In the genomic region with DNA sequence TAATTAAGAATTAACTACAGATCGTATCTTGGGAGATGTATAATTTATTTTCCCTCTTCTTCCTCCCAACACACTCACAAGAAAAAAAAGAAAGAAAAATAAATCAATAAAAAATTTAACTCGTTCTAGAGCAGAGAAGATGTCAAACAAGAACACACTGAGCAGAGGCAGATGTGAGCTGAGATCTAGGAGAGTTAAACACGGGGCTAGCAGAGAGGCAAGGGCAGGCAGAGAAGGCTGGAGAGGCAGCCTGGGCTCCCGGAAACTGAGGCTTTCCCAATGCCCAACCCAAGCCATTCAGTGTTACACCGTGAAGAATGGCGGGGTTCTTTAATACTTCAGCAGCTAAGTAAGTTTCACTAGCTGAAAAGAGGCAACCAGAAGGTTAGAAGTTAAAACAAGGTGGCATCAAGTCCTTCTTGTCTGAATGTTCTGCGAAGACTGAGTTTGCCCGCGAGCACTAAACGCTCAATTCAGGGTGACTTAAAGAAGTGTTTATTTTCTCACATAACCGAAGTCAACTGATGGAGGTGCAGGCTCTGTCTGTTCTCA, we compare ENCODE assay signal across 22 mouse cellular contexts.
A peak's percentile ranks its signal among the peaks of the same experiment; 100 is the strongest.
DNase-seq lines count a peak whose midpoint lies in the region; ATAC-seq and TF ChIP-seq lines count a peak whose summit lies in the region.
"Had no signal": no experiment of that assay in that cellular context is flagged by ENCODE, and none has a peak within 500 bp of the region (broad histone marks: within the 10 kb centered on the region; RNA-seq: fewer than 3 reads in every experiment).

No protein-coding gene starts in this region.

- H3K27ac ChIP-seq in intestine, embryonic 14.5 days (ENCODE audit: low read depth), result no peak overlapping the region
- H3K27ac ChIP-seq in intestine, postnatal 0 days (ENCODE audit: low read depth, low read length), result no peak overlapping the region
- H3K27ac ChIP-seq in neural tube, embryonic 11.5 days (ENCODE audit: low read depth, low read length), result peak overlapping the region; percentile 34; the same call in 1 of the 2 replicates
- peak overlapping the region; percentile 57; the same call in 1 of the 2 replicates for H3K27ac ChIP-seq in intestine, embryonic 16.5 days (ENCODE audit: low read length)
- peak overlapping the region; percentile 55 for H3K27ac ChIP-seq in neural tube, embryonic 13.5 days (replicated peaks)
- H3K27ac ChIP-seq: gastrocnemius, adult 2 months; heart, adult 2 months; hindbrain, embryonic 14.5 days; left cerebral cortex, adult 2 months; macrophage had no signal

- H3K4me2 ChIP-seq in intestine, embryonic 14.5 days (ENCODE audit: low read length), result no peak overlapping the region
- H3K4me2 ChIP-seq in intestine, postnatal 0 days (replicated peaks; ENCODE audit: low read depth), result no peak overlapping the region
- no peak overlapping the region for H3K4me2 ChIP-seq in neural tube, embryonic 11.5 days (ENCODE audit: low read depth)
- H3K4me2 ChIP-seq in intestine, embryonic 16.5 days (ENCODE audit: low read depth, low read length), result no peak overlapping the region
- no peak overlapping the region for H3K4me2 ChIP-seq in neural tube, embryonic 13.5 days
- H3K4me2 ChIP-seq: hindbrain, embryonic 14.5 days; liver, embryonic 11.5 days had no signal

- no peak overlapping the region for H3K9ac ChIP-seq in intestine, embryonic 14.5 days (ENCODE audit: low read length)
- H3K9ac ChIP-seq in intestine, postnatal 0 days (ENCODE audit: low read depth, low read length), result no peak overlapping the region
- H3K9ac ChIP-seq in neural tube, embryonic 11.5 days (ENCODE audit: low read length), result no peak overlapping the region
- H3K9ac ChIP-seq in intestine, embryonic 16.5 days (ENCODE audit: low read depth, low read length), result no peak overlapping the region
- no peak overlapping the region for H3K9ac ChIP-seq in neural tube, embryonic 13.5 days
- H3K9ac ChIP-seq: hindbrain, embryonic 14.5 days; liver, postnatal 0 days had no signal

- no peak for TF ChIP-seq CTCF in intestine, postnatal 0 days (IDR thresholded peaks at IDR 0.05; ENCODE audit: low read depth)

- 25% methylated on average over 11 of the region's 11 CpGs for WGBS in intestine, embryonic 14.5 days
- 35% methylated on average over 11 of the region's 11 CpGs for WGBS in intestine, postnatal 0 days
- WGBS in neural tube, embryonic 11.5 days, result 49% methylated on average over 11 of the region's 11 CpGs
- WGBS in intestine, embryonic 16.5 days, result 35% methylated on average over 11 of the region's 11 CpGs
- WGBS in neural tube, embryonic 13.5 days, result 47% methylated on average over 11 of the region's 11 CpGs

- no peaks in the 10 kb centered on the region for H3K9me3 ChIP-seq in intestine, embryonic 14.5 days (ENCODE audit: control insufficient read depth, low read length)
- H3K9me3 ChIP-seq in intestine, postnatal 0 days (ENCODE audit: control insufficient read depth), result no peaks in the 10 kb centered on the region
- no peaks in the 10 kb centered on the region for H3K9me3 ChIP-seq in neural tube, embryonic 11.5 days (ENCODE audit: control insufficient read depth, low read length)
- no peaks in the 10 kb centered on the region for H3K9me3 ChIP-seq in intestine, embryonic 16.5 days (ENCODE audit: control insufficient read depth, low read length)
- no peaks in the 10 kb centered on the region for H3K9me3 ChIP-seq in neural tube, embryonic 13.5 days

- H3K4me3 ChIP-seq in intestine, embryonic 14.5 days (ENCODE audit: low read depth, low read length), result no peak overlapping the region
- H3K4me3 ChIP-seq in intestine, postnatal 0 days (ENCODE audit: low read depth, low read length), result no peak overlapping the region
- H3K4me3 ChIP-seq in neural tube, embryonic 11.5 days (ENCODE audit: low read depth, low read length), result no peak overlapping the region
- H3K4me3 ChIP-seq in intestine, embryonic 16.5 days (ENCODE audit: low read length), result no peak overlapping the region
- H3K4me3 ChIP-seq in neural tube, embryonic 13.5 days, result no peak overlapping the region
- H3K4me3 ChIP-seq: gastrocnemius, adult 2 months; heart, adult 2 months; left cerebral cortex, adult 2 months had no signal

- peak; percentile 44; the same call in 1 of the 2 replicates for ATAC-seq in intestine, embryonic 14.5 days (replicated peaks; ENCODE audit: low FRiP score, low TSS enrichment, low read depth)
- ATAC-seq in intestine, postnatal 0 days, result no peak
- ATAC-seq in neural tube, embryonic 11.5 days (ENCODE audit: insufficient read depth, low FRiP score, low TSS enrichment), result no peak
- ATAC-seq in intestine, embryonic 16.5 days, result peak; percentile 49; the same call in 1 of the 2 replicates
- no peak for ATAC-seq in neural tube, embryonic 13.5 days (ENCODE audit: low read depth)
- ATAC-seq in CD4-positive, CD25-positive, alpha-beta regulatory T cell, adult 4 months, result no peak
- ATAC-seq: activated CD4-positive, CD25-positive, alpha-beta regulatory T cell, adult 4 months; forebrain, embryonic 14.5 days; liver, postnatal 0 days; lung, postnatal 0 days had no signal

- peaks cover 7% of the 10 kb centered on the region for H3K4me1 ChIP-seq in intestine, embryonic 14.5 days (replicated peaks; ENCODE audit: control insufficient read depth, insufficient read depth, low read length)
- peaks cover 12% of the 10 kb centered on the region; the same call in 1 of the 2 replicates for H3K4me1 ChIP-seq in intestine, postnatal 0 days (replicated peaks; ENCODE audit: control insufficient read depth, insufficient read depth, low read length)
- peaks cover 18% of the 10 kb centered on the region for H3K4me1 ChIP-seq in neural tube, embryonic 11.5 days (ENCODE audit: control insufficient read depth, insufficient read depth, low read length)
- peaks cover 9% of the 10 kb centered on the region; the same call in 1 of the 2 replicates for H3K4me1 ChIP-seq in intestine, embryonic 16.5 days (ENCODE audit: control insufficient read depth, insufficient read depth, low read length)
- peaks cover 61% of the 10 kb centered on the region for H3K4me1 ChIP-seq in neural tube, embryonic 13.5 days (replicated peaks)

- no peaks in the 10 kb centered on the region for H3K36me3 ChIP-seq in intestine, embryonic 14.5 days (ENCODE audit: control insufficient read depth, insufficient read depth, low read length)
- H3K36me3 ChIP-seq in intestine, postnatal 0 days (ENCODE audit: control insufficient read depth, insufficient read depth), result no peaks in the 10 kb centered on the region
- no peaks in the 10 kb centered on the region for H3K36me3 ChIP-seq in neural tube, embryonic 11.5 days (ENCODE audit: control insufficient read depth, insufficient read depth, low read length)
- H3K36me3 ChIP-seq in intestine, embryonic 16.5 days (ENCODE audit: control insufficient read depth, insufficient read depth, low read length), result no peaks in the 10 kb centered on the region
- no peaks in the 10 kb centered on the region for H3K36me3 ChIP-seq in neural tube, embryonic 13.5 days

- DNase-seq in intestine, embryonic 14.5 days (ENCODE audit: low spot score), result peak; percentile 53
- no peak for DNase-seq in neural tube, embryonic 11.5 days (ENCODE audit: low spot score)
- DNase-seq in neural tube, embryonic 10.5 days (ENCODE audit: extremely low spot score, low spot score), result no peak
- DNase-seq: adrenal gland, adult 8-10 months; cerebellum, adult 8-10 months; gastrocnemius, adult 2 months; heart, adult 2 months; kidney, adult 11 months; layer of hippocampus, adult 9-11 months; liver, postnatal 0 days; right cerebral cortex, postnatal 25 days had no signal

- H3K27me3 ChIP-seq in intestine, embryonic 14.5 days (replicated peaks; ENCODE audit: control insufficient read depth, insufficient read depth, low read length), result 0 out of 2 replicates have a peak, but pooled peaks cover 4% of the 10 kb centered on the region
- H3K27me3 ChIP-seq in intestine, postnatal 0 days (replicated peaks; ENCODE audit: control insufficient read depth, insufficient read depth, low read length), result no peaks in the 10 kb centered on the region; the same call in 1 of the 2 replicates
- H3K27me3 ChIP-seq in neural tube, embryonic 11.5 days (ENCODE audit: control insufficient read depth, insufficient read depth, low read length), result no peaks in the 10 kb centered on the region
- H3K27me3 ChIP-seq in intestine, embryonic 16.5 days (replicated peaks; ENCODE audit: control insufficient read depth, insufficient read depth, low read length), result no peaks in the 10 kb centered on the region
- no peaks in the 10 kb centered on the region for H3K27me3 ChIP-seq in neural tube, embryonic 13.5 days

Comparison
In these comparisons a context has a peak if more than half of its experiments do, and no peak if none do; other contexts are left out.
1. ATAC-seq: peak in intestine, embryonic 14.5 days (single experiment) and intestine, embryonic 16.5 days (single experiment); none in intestine, postnatal 0 days (single experiment), neural tube, embryonic 11.5 days (single experiment), neural tube, embryonic 13.5 days (single experiment) and CD4-positive, CD25-positive, alpha-beta regulatory T cell, adult 4 months (single experiment).
2. H3K27ac ChIP-seq: peak in neural tube, embryonic 11.5 days (single experiment), intestine, embryonic 16.5 days (single experiment) and neural tube, embryonic 13.5 days (single experiment); none in intestine, embryonic 14.5 days (single experiment) and intestine, postnatal 0 days (single experiment).